Comparison of ENCODE assay signal across 14 mouse cellular contexts in the genomic region with DNA sequence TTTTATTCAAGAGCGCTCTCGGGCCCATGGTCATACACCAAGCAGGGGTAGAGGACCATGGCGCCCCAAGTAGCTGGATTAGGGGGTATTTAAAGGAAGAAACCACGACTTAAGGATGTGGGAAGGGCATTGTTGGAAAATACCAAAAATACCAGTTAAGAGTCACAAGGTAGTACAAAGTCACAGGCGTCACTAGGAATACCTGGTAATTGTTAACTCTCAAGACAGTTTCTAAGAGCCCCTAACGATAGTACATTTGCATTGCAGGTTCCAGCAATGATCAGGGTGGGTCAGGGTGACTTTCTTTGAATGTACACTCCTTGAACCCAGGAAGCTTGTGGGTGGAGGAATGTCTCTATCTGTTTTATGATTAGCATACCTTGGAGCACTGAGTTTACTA. TPM values are rescaled to one million over a fixed set of nuclear protein-coding genes. Genes with fewer than 3 reads are reported as not detected.
DNase-seq lines count a peak whose midpoint lies in the region; TF ChIP-seq lines count a peak whose summit lies in the region.
"Not testable (repeated sequence)": the region's sequence is repeated elsewhere in the genome, so short reads cannot be mapped to it uniquely, and the experiment has no call there.
"Had no signal": no experiment of that assay in that cellular context is flagged by ENCODE, and none has a peak within 500 bp of the region (broad histone marks: within the 10 kb centered on the region; RNA-seq: fewer than 3 reads in every experiment).

No protein-coding gene starts in this region.

- DNase-seq in ES-CJ7 (ENCODE audit: low read depth, low spot score) (peak; percentile 83), ES-E14 (ENCODE audit: low read depth, low spot score) (peak; percentile 28), R1 (ENCODE audit: low read depth, low spot score) (peak; percentile 77), ZHBTc4 (ENCODE audit: low read depth, low spot score) (peak; percentile 73)
- peak; percentile 74 for DNase-seq in heart, adult 11 months

- not testable (repeated sequence) for H3K4me1 ChIP-seq in ES-Bruce4 (ENCODE audit: control insufficient read depth, insufficient read depth, low read length); ES-E14 (ENCODE audit: control insufficient read depth in 2 of 2, insufficient read depth in 2 of 2, low read length in 2 of 2, poor library complexity in 1 of 2)

- H3K27me3 ChIP-seq in ES-Bruce4 (ENCODE audit: control insufficient read depth, insufficient read depth, low read length, poor library complexity, severe bottlenecking), result not testable (repeated sequence)

- H3K9ac ChIP-seq in ES-Bruce4 (ENCODE audit: low read depth, poor library complexity, severe bottlenecking); ES-E14 (ENCODE audit: insufficient read depth, low read depth, low read length, poor library complexity, severe bottlenecking): not testable (repeated sequence)

- H3K9me3 ChIP-seq in ES-Bruce4 (replicated peaks; ENCODE audit: control insufficient read depth, insufficient read depth, low read length, poor library complexity, severe bottlenecking); ES-E14 (ENCODE audit: control insufficient read depth, insufficient read depth, low read depth, low read length): not testable (repeated sequence)

- H3K4me3 ChIP-seq in ES-Bruce4 (ENCODE audit: low read depth, low read length); ES-E14 (ENCODE audit: insufficient read depth in 1 of 2, low read depth in 1 of 2, low read length in 2 of 2, poor library complexity in 1 of 2, severe bottlenecking in 1 of 2): not testable (repeated sequence)

- in situ Hi-C loops in ES-E14 (cut with MboI; ENCODE audit: low sequenced_read_pairs in 2 of 2, unreplicated experiment in 2 of 2), result not testable (repeated sequence)

- not testable (repeated sequence) for TF ChIP-seq EP300 in ES-Bruce4 (IDR thresholded peaks at IDR 0.05; ENCODE audit: insufficient read depth, low read depth, low read length)

- not testable (repeated sequence) for TF ChIP-seq CTCF in ES-Bruce4 (IDR thresholded peaks at IDR 0.05; ENCODE audit: low read depth, low read length)

- TF ChIP-seq POLR2A in ES-Bruce4 (IDR thresholded peaks at IDR 0.05; ENCODE audit: insufficient read depth, low read length), result not testable (repeated sequence)

- not testable (repeated sequence) for H3K36me3 ChIP-seq in ES-Bruce4 (ENCODE audit: control insufficient read depth, insufficient read depth, low read length, poor library complexity, severe bottlenecking); ES-E14 (ENCODE audit: control insufficient read depth, insufficient read depth, low read length, poor library complexity, severe bottlenecking)

- H3K27ac ChIP-seq in ES-Bruce4 (ENCODE audit: insufficient read depth, low read length), result peak overlapping the region; percentile 29; the same call in 1 of the 2 replicates
- H3K27ac ChIP-seq in ES-E14 (ENCODE audit: insufficient read depth, low read depth, low read length, poor library complexity, severe bottlenecking), result not testable (repeated sequence)

RNA-seq across cellular contexts. Expression of a gene that starts 31.3 kb away (rescaled TPM):
- 1.1 TPM in 1 of 2 replicates, not detected in the other for polyA plus RNA-seq in ES-Bruce4 (2011; ENCODE audit: insufficient read depth, insufficient read length, low read depth, missing spikeins)
- total RNA-seq in ES-E14 (2012; rRNA removed), result not detected in 2 replicates
- total RNA-seq: adrenal gland, adult 18-20 months; CH12.LX; MEL had no signal
- polyA plus RNA-seq: activated CD4-positive, CD25-positive, alpha-beta regulatory T cell, adult 4 months; brain, embryonic 14.5 days; C2C12; G1E; Patski had no signal

Comparison
In these comparisons a context has a peak if more than half of its experiments do, and no peak if none do; other contexts are left out.
1. DNase-seq: peak in every context shown above with its lines; median percentile 83 in ES-CJ7; 77 in R1; 74 in heart, adult 11 months; 73 in ZHBTc4; 28 in ES-E14.